Mouse (Mus musculus): Measurements from ENCODE around the gene Gpatch8.

Gpatch8 gene

DNA sequence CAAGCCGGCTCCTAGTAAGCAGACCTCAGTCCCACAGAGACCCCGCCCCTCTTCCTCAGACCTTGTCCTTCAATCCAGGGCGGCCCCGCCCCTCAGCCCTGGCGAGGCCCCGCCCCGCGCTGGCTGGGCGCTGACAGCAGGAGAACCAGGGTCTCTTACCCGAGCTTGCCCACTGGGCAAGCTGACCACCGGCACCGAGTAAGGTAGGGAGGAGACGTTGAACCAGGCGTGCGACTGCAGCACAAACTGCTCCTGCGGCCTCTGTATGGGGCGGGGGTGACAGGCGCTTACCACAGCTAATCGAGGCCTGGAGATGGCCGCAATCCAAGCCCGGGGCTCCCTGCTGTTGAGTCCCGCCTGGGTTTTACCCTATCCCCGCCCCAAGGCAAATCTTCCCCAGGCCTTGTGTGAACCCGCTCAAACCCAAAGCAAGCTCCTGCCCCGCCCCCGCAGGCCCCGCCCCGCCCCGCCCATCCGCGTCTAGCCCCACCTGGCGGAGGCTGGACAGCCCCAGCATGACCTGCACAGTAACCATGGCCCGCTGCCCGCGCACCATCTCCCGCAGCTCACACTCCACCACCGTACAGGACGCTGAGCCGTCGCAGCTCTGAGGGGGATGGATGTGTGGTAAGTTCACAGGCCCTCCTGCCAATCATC lies 100.3 kb downstream of the Gpatch8 start:
- DNase-seq (ENCODE audit: low read depth, low spot score): peak; percentile 94

GRCm38 (mm10) chr11:102453131-102453530 lies 103.1 kb downstream of the Gpatch8 start:
- DNase-seq (ENCODE audit: low read depth, low spot score): no peak

DNA sequence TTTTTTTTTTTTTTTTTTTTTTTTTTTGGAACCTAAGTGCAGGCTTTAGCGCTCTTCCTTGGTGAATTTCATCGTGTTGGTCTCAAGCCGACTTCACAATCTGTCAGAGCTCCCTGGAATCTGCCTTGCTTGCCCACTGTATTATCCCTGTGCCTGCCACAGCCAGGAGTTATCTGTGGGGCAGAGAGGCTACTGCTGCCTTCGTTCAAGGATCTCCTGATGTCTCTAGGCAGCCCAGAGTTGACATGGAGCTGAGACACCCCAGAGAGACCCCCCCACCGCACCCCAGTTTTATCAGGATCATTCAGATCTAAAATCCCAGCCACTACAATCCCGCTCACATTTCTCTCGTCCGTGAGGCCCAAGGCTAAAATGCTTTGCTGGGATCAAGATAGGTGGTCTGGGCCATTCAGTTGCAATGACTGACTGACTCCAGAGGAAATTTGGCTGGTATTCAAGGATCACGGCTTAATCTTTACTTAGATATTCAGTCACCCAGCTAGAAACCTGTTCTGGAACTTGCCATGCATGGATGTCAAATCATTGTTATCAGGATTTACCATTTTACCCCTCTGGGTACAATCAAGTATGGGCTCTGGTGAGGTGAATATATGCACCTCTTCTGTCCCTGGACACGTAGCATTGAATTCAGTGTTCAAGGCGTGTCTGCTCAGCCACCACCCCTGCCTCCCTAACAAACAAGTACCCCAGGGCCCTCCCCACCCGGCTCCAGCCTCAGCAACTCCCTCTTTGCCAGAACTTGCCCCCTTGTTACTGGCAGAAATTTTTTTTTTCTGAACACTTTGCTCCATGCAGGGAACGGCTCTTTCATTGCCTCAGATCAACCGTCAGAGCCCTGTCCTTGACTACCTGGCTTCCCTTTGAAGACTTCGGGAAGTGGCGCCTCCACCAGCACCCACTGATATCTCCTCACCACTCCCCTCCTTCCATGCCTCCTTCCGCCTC lies 106.9 kb downstream of the Gpatch8 start:
- no peak for DNase-seq (ENCODE audit: low read depth, low spot score)

DNA sequence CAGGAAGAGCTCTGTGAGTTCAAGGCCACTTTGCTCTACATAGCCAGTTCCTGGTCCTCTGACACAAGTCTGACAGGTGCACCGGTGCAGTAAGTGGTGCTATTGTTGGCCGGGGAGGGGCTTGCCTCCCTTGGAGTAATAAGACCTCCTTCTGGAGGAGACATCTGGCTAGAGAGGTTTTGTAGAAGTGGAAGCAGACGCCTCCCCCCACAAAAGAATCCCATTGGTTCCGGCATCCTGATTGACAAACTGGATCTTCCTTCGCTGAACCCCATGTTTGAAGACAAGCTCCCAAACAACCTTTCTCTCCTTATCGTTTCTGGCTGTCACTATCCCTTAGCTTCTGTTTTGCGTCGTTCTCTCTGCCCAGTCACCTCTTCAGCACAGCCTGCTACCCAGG lies 107.9 kb downstream of the Gpatch8 start:
- DNase-seq (ENCODE audit: low read depth, low spot score): no peak

- peak; percentile 63 for DNase-seq (ENCODE audit: low read depth, low spot score)
Observed at GRCm38 (mm10) chr11:102447497-102447896, 108.7 kb downstream of the Gpatch8 start, which contains the start of gene Fam171a2. Gene Fam171a2 (minus strand): TSS chr11:102447682.

GRCm38 (mm10) chr11:102446581-102447461 lies 109.4 kb downstream of the Gpatch8 start:
- no peak for DNase-seq (ENCODE audit: low read depth, low spot score)

- no peak for DNase-seq (ENCODE audit: low read depth, low spot score)
Observed at GRCm38 (mm10) chr11:102445891-102446361, 110.3 kb downstream of the Gpatch8 start.

DNA sequence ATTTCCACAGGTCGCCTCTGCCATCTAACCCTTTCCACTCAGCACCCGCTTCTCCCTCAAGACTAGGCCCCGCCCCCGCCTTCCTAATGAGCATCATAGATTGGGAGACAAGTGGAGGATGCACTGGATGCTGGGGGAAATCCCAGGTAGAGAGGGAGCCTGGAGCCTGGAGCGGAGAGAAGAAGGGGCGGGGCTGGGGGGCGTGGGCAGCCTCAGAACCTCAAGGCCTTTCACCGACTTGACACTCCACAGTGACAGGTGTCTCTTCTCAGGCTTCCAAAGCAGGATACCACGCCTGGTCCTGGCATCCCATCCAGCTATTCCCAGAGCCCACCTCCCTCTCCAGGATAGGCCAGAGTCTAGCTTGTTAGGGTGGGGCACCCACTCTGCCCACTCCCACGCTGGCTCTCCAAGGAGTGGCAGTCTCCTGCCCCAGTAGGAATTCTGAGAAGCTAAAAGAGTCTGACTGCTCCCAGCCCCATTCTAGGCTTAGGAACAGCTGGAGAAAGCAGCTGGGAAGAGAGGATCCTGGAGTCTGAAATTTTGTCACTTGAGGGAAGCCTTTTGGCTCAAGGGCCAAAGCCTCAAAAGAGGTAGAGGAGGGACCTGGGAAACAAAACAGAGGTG lies 110.8 kb downstream of the Gpatch8 start:
- no peak for DNase-seq (ENCODE audit: low read depth, low spot score)

GRCm38 (mm10) chr11:102444781-102445180 lies 111.4 kb downstream of the Gpatch8 start:
- DNase-seq (ENCODE audit: low read depth, low spot score): no peak

- no peak for DNase-seq (ENCODE audit: low read depth, low spot score)
Observed at GRCm38 (mm10) chr11:102444321-102444720, 111.9 kb downstream of the Gpatch8 start.

GRCm38 (mm10) chr11:102443740-102444139 lies 112.5 kb downstream of the Gpatch8 start:
- no peak for DNase-seq (ENCODE audit: low read depth, low spot score)

DNA sequence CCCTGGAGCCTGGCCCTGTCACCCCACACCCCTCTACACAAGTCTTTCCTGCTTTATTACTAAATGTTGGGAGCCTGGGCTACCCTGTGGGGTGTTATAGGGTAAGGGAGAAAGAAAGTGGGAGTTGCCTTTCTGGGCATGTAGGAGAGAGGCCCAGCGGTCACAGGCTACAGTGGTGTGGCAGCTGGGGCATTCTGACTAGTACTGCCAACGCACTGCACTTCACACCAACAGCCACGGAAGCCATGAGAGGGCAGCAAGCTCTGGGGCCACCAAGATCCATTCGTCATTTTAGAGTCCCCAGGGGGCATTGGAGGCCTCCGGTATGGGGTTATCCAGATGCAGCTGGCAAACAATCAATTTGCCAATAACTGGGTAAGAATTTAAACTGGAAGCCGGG lies 114.1 kb downstream of the Gpatch8 start:
- DNase-seq (ENCODE audit: low read depth, low spot score): no peak

DNA sequence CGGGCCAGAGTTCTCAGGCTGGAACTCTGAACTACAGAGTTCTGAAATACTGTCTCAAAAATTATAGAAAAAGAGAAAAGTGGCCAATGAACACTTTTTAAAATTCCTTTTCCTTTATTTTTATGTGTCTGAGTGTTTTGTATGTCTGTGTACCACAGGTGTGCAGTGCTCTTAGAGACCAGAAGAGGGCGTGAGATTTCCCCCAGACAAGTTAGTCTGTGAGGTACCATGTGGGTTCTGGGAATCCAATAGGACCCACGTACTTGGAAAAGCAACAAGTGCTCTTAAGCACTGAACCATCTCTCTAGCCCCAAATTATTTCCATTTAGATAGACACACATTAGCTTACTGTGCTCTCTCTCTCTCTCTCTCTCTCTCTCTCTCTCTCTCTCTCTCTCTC lies 114.8 kb downstream of the Gpatch8 start:
- DNase-seq (ENCODE audit: low read depth, low spot score): no peak

DNA sequence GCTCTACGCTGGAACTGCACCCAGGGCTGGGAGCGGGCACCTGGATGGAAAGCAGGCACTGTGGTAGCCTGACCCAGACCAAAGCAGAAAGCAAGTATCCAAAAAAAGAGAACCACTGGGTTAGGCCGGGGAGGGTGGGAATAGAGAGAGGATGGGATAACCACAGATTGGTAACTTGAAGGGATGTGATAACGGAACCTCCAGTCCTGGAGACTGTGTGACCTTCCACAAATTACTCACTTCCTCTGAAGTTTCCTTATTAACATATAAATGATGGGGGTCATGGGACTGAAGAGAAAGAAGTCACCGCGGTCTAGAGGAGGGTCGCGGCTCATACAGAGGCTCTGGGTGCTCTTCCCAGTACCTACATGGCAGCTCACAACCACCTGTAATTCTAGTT lies 115.9 kb downstream of the Gpatch8 start:
- no peak for DNase-seq (ENCODE audit: low read depth, low spot score)

GRCm38 (mm10) chr11:102439093-102440082 lies 116.8 kb downstream of the Gpatch8 start:
- no peak for DNase-seq (ENCODE audit: low read depth, low spot score)

DNA sequence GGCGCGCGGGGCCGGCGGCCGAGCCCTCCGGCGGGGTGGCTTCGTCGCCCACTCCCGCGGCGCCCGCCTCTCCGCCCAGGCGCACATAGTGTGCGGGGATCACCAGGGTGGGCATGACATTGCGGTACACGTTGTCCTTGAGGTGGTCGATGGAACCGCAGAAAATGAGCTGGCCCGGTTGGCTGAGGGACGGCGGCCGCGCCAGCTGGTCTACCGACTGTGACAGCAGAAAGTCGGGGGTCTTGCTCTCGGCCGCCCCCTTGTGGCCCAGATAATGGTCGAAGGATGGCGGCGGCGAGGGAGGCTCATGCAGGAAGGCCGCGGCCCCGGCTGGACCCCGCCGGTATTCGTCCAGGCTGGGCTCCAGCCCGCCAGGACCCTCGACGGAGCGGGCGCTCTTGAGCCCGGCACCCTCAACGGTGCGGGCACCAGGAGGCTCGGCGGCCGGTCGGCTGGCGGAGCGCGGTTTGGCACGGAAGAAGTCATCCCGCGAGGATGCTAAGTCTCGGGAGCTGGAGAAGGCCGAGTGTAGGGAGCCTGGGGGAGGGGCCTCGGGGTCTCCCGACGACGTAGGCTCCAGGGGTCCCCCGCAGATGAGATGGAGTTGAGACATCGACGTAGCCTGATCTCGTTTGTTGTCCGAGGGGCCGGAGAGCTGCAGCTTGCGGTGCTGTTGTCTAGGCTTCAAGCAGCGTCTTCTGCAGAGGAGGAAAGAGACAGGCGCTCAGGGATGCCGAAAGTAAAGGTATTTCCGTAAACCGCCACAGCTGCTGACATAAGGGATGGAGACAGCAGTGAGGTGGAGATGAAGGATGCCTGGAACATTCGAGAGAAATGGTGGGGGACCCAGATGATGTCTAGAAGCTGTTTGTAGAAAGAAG lies 117.7 kb downstream of the Gpatch8 start:
- DNase-seq (ENCODE audit: low read depth, low spot score): no peak

- DNase-seq (ENCODE audit: low read depth, low spot score): no peak
Observed at GRCm38 (mm10) chr11:102437120-102438061, 118.8 kb downstream of the Gpatch8 start.

DNA sequence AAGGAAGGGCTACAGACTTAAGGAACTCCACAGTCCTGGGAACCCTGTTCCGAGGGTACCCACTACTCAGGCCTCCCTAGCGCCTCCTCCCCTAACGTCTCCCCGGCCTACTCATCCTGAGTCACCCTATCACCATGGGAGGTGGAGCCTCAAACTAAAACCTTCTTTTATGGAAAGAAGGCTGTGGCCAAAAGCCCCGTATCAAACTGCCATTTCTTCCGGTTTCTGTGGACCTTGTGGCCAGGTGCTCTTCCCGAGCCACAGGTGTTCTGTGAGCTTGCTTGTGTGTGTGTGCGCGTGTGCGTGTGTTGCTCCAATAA lies 119.8 kb downstream of the Gpatch8 start:
- DNase-seq (ENCODE audit: low read depth, low spot score): no peak

All from 3T3-L1 (cell line).